Mouse (Mus musculus) thymus, postnatal 14 days (tissue): ENCODE data around the gene Mrpl41.
"Not testable (repeated sequence)": the region's sequence is repeated elsewhere in the genome, so short reads cannot be mapped to it uniquely, and the experiment has no call there.

Source experiments
- DNase-seq: peaks from one replicate; pipeline ENCODE4 v3.0.0; 2021

Gene Mrpl41

GRCm38 (mm10) chr2:24974906-24975703 lies at the start of gene Mrpl41:
Gene Mrpl41, minus strand, starts transcription at chr2:24975098.
- peak; percentile 96 for DNase-seq

GRCm38 (mm10) chr2:25022678-25023077 lies 47.8 kb upstream of the Mrpl41 start:
- no peak for DNase-seq

GRCm38 (mm10) chr2:25008250-25008649 lies 33.4 kb upstream of the Mrpl41 start:
- peak; percentile 38 for DNase-seq

- DNase-seq, result no peak
Observed at GRCm38 (mm10) chr2:25006767-25007166, 31.9 kb upstream of the Mrpl41 start.

- DNase-seq, result no peak
Observed at GRCm38 (mm10) chr2:25003946-25004786, 29.3 kb upstream of the Mrpl41 start.

GRCm38 (mm10) chr2:25000544-25001235 lies 25.8 kb upstream of the Mrpl41 start:
- peak; percentile 61 for DNase-seq

- no peak for DNase-seq
Observed at GRCm38 (mm10) chr2:24996471-24996870, 21.6 kb upstream of the Mrpl41 start.

- DNase-seq, result no peak
Observed at GRCm38 (mm10) chr2:24995332-24995731, 20.4 kb upstream of the Mrpl41 start.

GRCm38 (mm10) chr2:24987762-24988161 lies 12.9 kb upstream of the Mrpl41 start:
- no peak for DNase-seq

GRCm38 (mm10) chr2:24976960-24977359 lies 2.1 kb upstream of the Mrpl41 start:
- DNase-seq, result no peak

GRCm38 (mm10) chr2:24975704-24976297 lies 903 bp upstream of the Mrpl41 start, which contains the start of gene Pnpla7:
Gene Pnpla7, plus strand, starts transcription at chr2:24976033.
- DNase-seq, result peak; percentile 85

GRCm38 (mm10) chr2:24974452-24974851 lies 446 bp downstream of the Mrpl41 start:
- DNase-seq, result not testable (repeated sequence)

GRCm38 (mm10) chr2:24970386-24970785 lies 4.5 kb downstream of the Mrpl41 start:
- no peak for DNase-seq

- DNase-seq, result peak; percentile 89
Observed at GRCm38 (mm10) chr2:24962304-24963000, 12.4 kb downstream of the Mrpl41 start, which contains the start of gene Dph7. Gene Dph7, plus strand, starts transcription at chr2:24962400.

- no peak for DNase-seq
Observed at GRCm38 (mm10) chr2:24960910-24961309, 14.0 kb downstream of the Mrpl41 start.

- DNase-seq, result no peak
Observed at GRCm38 (mm10) chr2:24952537-24953055, 22.3 kb downstream of the Mrpl41 start.

- no peak for DNase-seq
Observed at GRCm38 (mm10) chr2:24950189-24950535, 24.7 kb downstream of the Mrpl41 start.

GRCm38 (mm10) chr2:24949421-24950188 lies 25.3 kb downstream of the Mrpl41 start, which contains the start of gene Zmynd19:
Gene Zmynd19, plus strand, starts transcription at chr2:24949792.
- peak; percentile 99 for DNase-seq

- DNase-seq, result peak; percentile 40
Observed at GRCm38 (mm10) chr2:24944304-24944703, 30.6 kb downstream of the Mrpl41 start.

- no peak for DNase-seq
Observed at GRCm38 (mm10) chr2:24942092-24942491, 32.8 kb downstream of the Mrpl41 start.
